Mouse (Mus musculus) spleen, adult 2 months (tissue): Measurements from ENCODE around the gene Yipf1.

ENCODE experiments used
- CTCF ChIP-seq: fragments of 200-500 bp; IDR thresholded peaks from 2 replicates; pipeline ENCODE4 v1.5.1; 2011; ENCODE audit warnings: mild to moderate bottlenecking, inconsistent platforms; ENCODE audit not compliant: insufficient read depth, insufficient read length, insufficient replicate concordance; ENCODE audit errors: extremely low read depth
- POLR2A ChIP-seq: fragments of 200-500 bp; IDR thresholded peaks from 2 replicates; pipeline ENCODE4 v1.6.1; 2011; ENCODE audit warnings: low read depth, low read length, inconsistent platforms

GRCm38 (mm10) chr4:107374677-107375076, 60.5 kb downstream of the Yipf1 start:
- TF ChIP-seq CTCF (no peak), POLR2A (no peak)
